Mouse (Mus musculus) liver, embryonic 16.5 days (tissue): ENCODE results near the gene Dpf3. TPM values are rescaled to one million over a fixed set of nuclear protein-coding genes. Genes with fewer than 3 reads are reported as not detected.

Experiments used
- ATAC-seq: fragments of 200-750 bp; cut with Nextera tagmentation; 2 replicates; pipeline ENCODE4 v1.8.0; 2017; ENCODE audit warnings: low read depth, mild to moderate bottlenecking, moderate number of reproducible peaks, moderate library complexity
- H3K27ac ChIP-seq: fragments of 300-500 bp; sonication (generic); 2 replicates; pipeline ENCODE4 v1.5.1; 2014; ENCODE audit warnings: mild to moderate bottlenecking, low read length
- H3K27me3 ChIP-seq: fragments of 300-500 bp; sonication (generic); 2 replicates; pipeline ENCODE4 v1.6.1; 2014; ENCODE audit warnings: low read depth, low read length, mixed read lengths; ENCODE audit not compliant: control insufficient read depth, insufficient read depth
- H3K36me3 ChIP-seq: fragments of 300-500 bp; sonication (generic); 2 replicates; pipeline ENCODE4 v1.6.1; 2014; ENCODE audit warnings: mild to moderate bottlenecking; ENCODE audit not compliant: control insufficient read depth, insufficient read depth
- H3K4me1 ChIP-seq: fragments of 300-500 bp; sonication (generic); 2 replicates; pipeline ENCODE4 v1.6.1; 2014; ENCODE audit warnings: low read depth, low read length, mixed read lengths; ENCODE audit not compliant: control insufficient read depth
- H3K4me2 ChIP-seq: fragments of 300-500 bp; sonication (generic); 2 replicates; pipeline ENCODE4 v1.6.1; 2014; ENCODE audit warnings: low read depth, low read length, mixed read lengths
- H3K4me3 ChIP-seq: fragments of 300-500 bp; sonication (generic); 2 replicates; pipeline ENCODE4 v1.5.1; 2014; ENCODE audit warnings: low read depth, mild to moderate bottlenecking, low read length
- H3K9ac ChIP-seq: fragments of 300-500 bp; sonication (generic); 2 replicates; pipeline ENCODE4 v1.6.1; 2014; ENCODE audit warnings: low read depth, low read length
- H3K9me3 ChIP-seq: fragments of 300-500 bp; sonication (generic); replicated peaks from 2 replicates; pipeline ENCODE4 v1.6.1; 2016; ENCODE audit warnings: low read length; ENCODE audit not compliant: control insufficient read depth
- WGBS: fragments of 180-500 bp; shearing (Covaris S2); extraction: QIAGEN DNeasy Blood & Tissue Kit; methylation state at CpG from one replicate; pipeline ENCODE4 v1.1.7; 2014; ENCODE audit not compliant: insufficient replicate concordance; 5-methylcytosine and 5-hydroxymethylcytosine counted together
- polyA plus RNA-seq: library from polyadenylated mRNA; unstranded; fragments of >200 nt; fragmentation: Nextera tagmentation; extraction: Ambion mirVana; gene quantifications from 2 replicates; pipeline ENCODE4 v1.2.1, GENCODE M21; 2015

The Dpf3 gene
- polyA plus RNA-seq, 1 experiment from 2014 or later: 7.1 TPM

- Histone ChIP-seq H3K36me3 (no peaks in the 10 kb centered on the region), H3K27ac (no peak overlapping the region), H3K4me3 (no peak overlapping the region), H3K4me1 (peaks cover 23% of the 10 kb centered on the region), H3K27me3 (no peaks in the 10 kb centered on the region), H3K4me2 (no peak overlapping the region), H3K9me3 (no peaks in the 10 kb centered on the region), H3K9ac (no peak overlapping the region)
- no peak for ATAC-seq
- 70% methylated on average over 5 of the region's 5 CpGs for WGBS
Observed at GRCm38 (mm10) chr12:83524329-83524728, 36.8 kb upstream of the Dpf3 start.

GRCm38 (mm10) chr12:83523892-83524291 is 36.4 kb upstream of the Dpf3 start:
- 84% methylated on average over 4 of the region's 4 CpGs for WGBS
- H3K9ac ChIP-seq: no peak overlapping the region
- no peaks in the 10 kb centered on the region for H3K9me3 ChIP-seq
- ATAC-seq: no peak
- no peaks in the 10 kb centered on the region for H3K27me3 ChIP-seq
- no peaks in the 10 kb centered on the region for H3K36me3 ChIP-seq
- H3K4me1 ChIP-seq: peaks cover 23% of the 10 kb centered on the region
- H3K27ac ChIP-seq: no peak overlapping the region
- H3K4me2 ChIP-seq: no peak overlapping the region
- H3K4me3 ChIP-seq: no peak overlapping the region

- Histone ChIP-seq H3K9ac (no peak overlapping the region), H3K4me1 (peaks cover 23% of the 10 kb centered on the region), H3K27ac (no peak overlapping the region), H3K4me2 (no peak overlapping the region), H3K36me3 (no peaks in the 10 kb centered on the region), H3K9me3 (no peaks in the 10 kb centered on the region), H3K27me3 (no peaks in the 10 kb centered on the region), H3K4me3 (no peak overlapping the region)
- WGBS: 91% methylated on average over 6 of the region's 6 CpGs
- ATAC-seq: no peak
Observed at GRCm38 (mm10) chr12:83523056-83523455, 35.5 kb upstream of the Dpf3 start.

GRCm38 (mm10) chr12:83521083-83521482 is 33.6 kb upstream of the Dpf3 start:
- Histone ChIP-seq H3K9ac (peak overlapping the region; percentile 54), H3K9me3 (no peaks in the 10 kb centered on the region), H3K27me3 (no peaks in the 10 kb centered on the region), H3K27ac (no peak overlapping the region; the same call in 1 of the 2 replicates), H3K36me3 (no peaks in the 10 kb centered on the region), H3K4me1 (peaks cover 35% of the 10 kb centered on the region), H3K4me3 (peak overlapping the region; percentile 66), H3K4me2 (peak overlapping the region; percentile 71)
- no peak for ATAC-seq
- WGBS: 22% methylated on average over 8 of the region's 8 CpGs

GRCm38 (mm10) chr12:83520311-83520890 is 32.9 kb upstream of the Dpf3 start, which contains the start of gene Dcaf4:
Dcaf4 (plus strand) TSS chr12:83520466.
- Histone ChIP-seq H3K27me3 (no peaks in the 10 kb centered on the region), H3K4me2 (peak within 1 kb of the TSS; percentile 71), H3K27ac (peak within 1 kb of the TSS; percentile 7), H3K9me3 (no peaks in the 10 kb centered on the region), H3K4me1 (peaks cover 31% of the 10 kb centered on the region), H3K9ac (peak within 1 kb of the TSS; percentile 54), H3K36me3 (no peaks in the 10 kb centered on the region), H3K4me3 (peak within 1 kb of the TSS; percentile 66)
- under 1% methylated on average over 32 of the region's 32 CpGs for WGBS
- ATAC-seq: peak; percentile 97

GRCm38 (mm10) chr12:83517580-83517979 is 30.1 kb upstream of the Dpf3 start:
- H3K9ac ChIP-seq: no peak overlapping the region
- H3K9me3 ChIP-seq: no peaks in the 10 kb centered on the region
- ATAC-seq: no peak
- no peaks in the 10 kb centered on the region for H3K27me3 ChIP-seq
- peaks cover 23% of the 10 kb centered on the region for H3K4me1 ChIP-seq
- no peak overlapping the region for H3K27ac ChIP-seq
- no peaks in the 10 kb centered on the region for H3K36me3 ChIP-seq
- no peak overlapping the region for H3K4me3 ChIP-seq
- no peak overlapping the region for H3K4me2 ChIP-seq
- 25% methylated on average over 3 of the region's 3 CpGs for WGBS

GRCm38 (mm10) chr12:83514216-83514615 is 26.7 kb upstream of the Dpf3 start:
- H3K4me2 ChIP-seq: no peak overlapping the region
- H3K9me3 ChIP-seq: no peaks in the 10 kb centered on the region
- 66% methylated on average over 4 of the region's 4 CpGs for WGBS
- no peak overlapping the region for H3K9ac ChIP-seq
- H3K4me3 ChIP-seq: no peak overlapping the region
- ATAC-seq: no peak
- peaks cover 13% of the 10 kb centered on the region for H3K4me1 ChIP-seq
- no peaks in the 10 kb centered on the region for H3K27me3 ChIP-seq
- H3K36me3 ChIP-seq: no peaks in the 10 kb centered on the region
- H3K27ac ChIP-seq: no peak overlapping the region

GRCm38 (mm10) chr12:83513185-83513584 is 25.7 kb upstream of the Dpf3 start:
- Histone ChIP-seq H3K9me3 (no peaks in the 10 kb centered on the region), H3K4me2 (no peak overlapping the region), H3K9ac (no peak overlapping the region), H3K27ac (no peak overlapping the region), H3K4me1 (peaks cover 13% of the 10 kb centered on the region), H3K27me3 (no peaks in the 10 kb centered on the region), H3K36me3 (no peaks in the 10 kb centered on the region), H3K4me3 (no peak overlapping the region)
- WGBS: 41% methylated on average over 5 of the region's 5 CpGs
- no peak for ATAC-seq

- Histone ChIP-seq H3K9ac (no peak overlapping the region), H3K36me3 (no peaks in the 10 kb centered on the region), H3K4me3 (no peak overlapping the region), H3K4me2 (no peak overlapping the region), H3K27me3 (no peaks in the 10 kb centered on the region), H3K9me3 (no peaks in the 10 kb centered on the region), H3K27ac (no peak overlapping the region), H3K4me1 (peaks cover 12% of the 10 kb centered on the region)
- 31% methylated on average over 4 of the region's 4 CpGs for WGBS
- ATAC-seq: no peak
Observed at GRCm38 (mm10) chr12:83512783-83513182, 25.3 kb upstream of the Dpf3 start.
